Mouse (Mus musculus) gastrocnemius, postnatal 14 days (tissue): ENCODE data around the gene Fkbp11. TPM values are rescaled to one million over a fixed set of nuclear protein-coding genes. Genes with fewer than 3 reads are reported as not detected.
"Not testable (repeated sequence)": the region's sequence is repeated elsewhere in the genome, so short reads cannot be mapped to it uniquely, and the experiment has no call there.

Experiments
- DNase-seq: peaks from one replicate; pipeline ENCODE4 v3.0.0; 2021; ENCODE audit warnings: mixed read lengths
- intact Hi-C: fragments of 180-260 bp; cut with DNase I; formaldehyde crosslinking; loops from one replicate; pipeline ENCODE4 v1.15.1; 2025; ENCODE audit warnings: low total_unique reads
- long read RNA-seq, 2 experiments: library from polyadenylated mRNA; stranded (forward); transcript quantifications; one replicate each; pipeline ENCODE4 v2.0.0; 2021
- total RNA-seq, 2 experiments: library from RNA; stranded (reverse); gene quantifications; 2 replicates each; pipeline ENCODE4 v1.2.3; 2021

Fkbp11 gene
- 1 to 10 TPM; 3.9 to 4.4 TPM for total RNA-seq
- long read RNA-seq, experiment 1, partial matches to known transcripts: 0 of 2 reads
- long read RNA-seq, experiment 1, other reads (novel, unspliced or antisense): 0 of 2 reads
- long read RNA-seq, experiment 2, partial matches to known transcripts: 0 of 4 reads
- long read RNA-seq, experiment 2, other reads (novel, unspliced or antisense): 0 of 4 reads

DNA sequence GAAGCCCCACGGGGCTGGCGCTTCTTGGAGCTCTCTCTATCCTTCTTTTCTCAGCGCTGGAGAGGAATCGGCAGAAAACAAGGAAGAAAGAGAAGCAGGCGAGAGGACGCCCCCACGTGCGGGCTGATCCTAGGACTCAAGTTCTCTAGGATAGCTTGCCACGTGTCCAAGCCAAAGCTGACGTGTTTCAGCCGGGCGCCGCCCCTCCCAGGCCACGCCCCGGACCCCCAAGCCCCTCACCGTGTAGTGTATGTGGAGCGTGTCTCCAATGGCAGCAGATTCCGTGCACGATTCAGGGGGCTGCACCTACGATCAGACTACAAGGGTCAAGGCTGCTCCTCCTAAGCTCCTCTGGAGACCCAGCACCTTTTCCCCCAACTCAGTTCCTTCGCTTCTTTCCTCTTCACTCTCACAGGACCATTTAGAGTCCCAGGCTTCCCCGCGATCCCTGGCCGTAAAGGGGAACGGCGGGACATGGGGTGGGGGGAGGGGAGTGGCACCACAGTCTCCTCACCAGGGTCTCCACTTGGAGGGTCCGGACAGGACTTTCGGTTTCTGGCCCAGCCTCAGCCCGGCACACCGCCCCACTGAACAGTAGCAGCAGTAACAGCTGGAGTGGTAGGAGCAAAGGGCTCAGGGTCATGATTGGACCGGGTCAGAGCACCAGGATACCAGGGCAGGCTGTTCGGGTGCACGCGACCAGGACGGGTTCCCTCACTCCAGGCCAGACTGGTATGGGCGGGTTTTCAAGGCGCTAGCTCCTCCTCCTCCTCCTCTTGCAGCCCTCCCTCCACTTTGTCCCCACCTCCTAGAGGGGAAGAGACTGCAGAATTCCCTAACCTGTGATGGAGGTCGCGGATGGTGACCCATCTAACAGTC is at the start of gene Fkbp11:
TSS of gene Fkbp11 (minus strand) at position 756 of the 879 bp plus-strand sequence.
- intact Hi-C loops: no loop called here
- DNase-seq: peak; percentile 72

DNA sequence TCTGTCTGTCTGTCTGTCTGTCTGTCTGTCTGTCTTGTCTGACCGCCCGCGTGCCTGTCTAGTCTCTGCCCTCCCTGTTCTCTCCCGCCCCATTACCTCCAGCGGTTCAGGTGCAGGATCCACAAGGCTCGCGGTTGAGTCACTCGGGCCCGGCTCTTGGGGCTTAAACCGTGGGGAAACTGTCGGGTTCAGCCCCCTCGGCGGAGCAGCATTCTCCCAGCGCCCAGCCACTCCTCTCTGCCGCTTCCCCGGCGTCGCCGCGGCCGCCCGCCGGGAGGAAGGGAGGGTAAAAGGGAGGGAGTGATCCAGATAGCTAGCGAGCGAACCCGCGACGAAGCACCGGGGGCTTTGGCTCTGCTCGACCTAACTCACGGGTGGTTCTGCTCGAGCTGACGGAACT is 49.8 kb upstream of the Fkbp11 start, which contains the start of gene Wnt10b:
TSS of gene Wnt10b (minus strand) at position 389 of the 400 bp plus-strand sequence.
- DNase-seq: no peak
- intact Hi-C loops: no loop called here

DNA sequence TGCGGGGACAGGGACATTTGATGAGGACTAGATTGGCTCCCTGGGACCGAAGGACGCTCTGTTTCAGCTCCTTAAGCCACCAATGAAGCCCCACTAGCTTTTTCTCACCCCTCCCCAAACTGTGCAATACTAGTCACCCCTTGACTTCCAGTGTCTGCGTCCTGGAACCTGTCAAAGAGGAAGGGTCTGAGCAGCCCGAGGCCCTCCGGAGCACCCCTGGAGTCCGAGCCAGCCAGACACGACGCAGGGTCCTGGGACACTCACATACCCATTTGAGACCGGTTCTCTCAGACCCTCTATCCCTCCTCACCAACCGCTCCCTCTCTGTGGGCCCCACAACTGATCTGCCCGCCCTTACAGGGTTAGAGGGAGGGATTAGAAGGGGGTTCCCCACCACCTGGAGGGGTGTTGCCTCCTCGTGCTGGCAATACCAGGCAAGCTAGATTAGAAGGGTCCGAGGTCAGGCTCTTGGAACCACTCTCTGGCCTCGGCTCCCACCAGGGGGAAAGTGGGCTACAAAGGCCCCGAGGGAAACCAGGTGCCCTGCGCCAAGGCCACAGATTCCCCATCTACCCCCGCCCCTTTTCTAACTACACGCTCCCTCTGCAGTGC is 49.1 kb upstream of the Fkbp11 start:
- intact Hi-C loops: no loop called here
- DNase-seq: no peak

DNA sequence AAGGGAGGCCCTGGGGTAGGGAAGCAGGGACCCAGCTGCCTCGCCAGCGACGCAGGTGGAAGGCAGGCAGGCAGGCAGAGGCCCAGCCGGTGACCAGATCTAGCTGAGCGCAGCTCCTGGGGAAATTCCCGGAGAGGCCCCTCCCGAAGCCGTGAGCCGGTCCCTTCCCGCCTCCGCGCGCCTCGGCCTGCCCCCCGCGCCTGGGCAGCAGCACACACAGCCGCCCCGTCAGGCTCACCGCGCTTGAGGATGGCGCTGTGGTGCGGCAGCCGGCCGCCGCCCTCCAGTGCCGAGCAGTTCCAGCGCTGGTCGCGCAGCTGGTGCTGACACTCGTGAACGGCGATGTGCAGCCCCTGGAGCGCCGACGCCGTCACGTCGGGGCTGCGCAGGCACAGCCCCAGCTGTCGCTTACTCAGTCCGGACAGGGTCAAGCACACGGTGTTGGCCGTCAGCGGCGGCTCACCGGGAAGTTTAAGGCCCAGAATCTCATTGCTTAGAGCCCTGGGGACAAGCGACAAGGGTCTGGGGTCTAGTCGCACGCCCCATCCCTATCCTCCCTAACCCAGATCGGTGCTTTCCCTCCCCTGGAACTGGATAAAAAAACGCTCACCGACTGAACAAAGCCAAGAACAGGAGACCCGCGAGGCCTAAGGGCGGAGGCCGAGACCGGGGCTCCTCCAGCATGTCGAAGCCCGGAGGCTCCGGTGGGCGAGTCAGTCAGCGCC is 48.4 kb upstream of the Fkbp11 start:
- intact Hi-C loops: no loop called here
- peak; percentile 24 for DNase-seq

DNA sequence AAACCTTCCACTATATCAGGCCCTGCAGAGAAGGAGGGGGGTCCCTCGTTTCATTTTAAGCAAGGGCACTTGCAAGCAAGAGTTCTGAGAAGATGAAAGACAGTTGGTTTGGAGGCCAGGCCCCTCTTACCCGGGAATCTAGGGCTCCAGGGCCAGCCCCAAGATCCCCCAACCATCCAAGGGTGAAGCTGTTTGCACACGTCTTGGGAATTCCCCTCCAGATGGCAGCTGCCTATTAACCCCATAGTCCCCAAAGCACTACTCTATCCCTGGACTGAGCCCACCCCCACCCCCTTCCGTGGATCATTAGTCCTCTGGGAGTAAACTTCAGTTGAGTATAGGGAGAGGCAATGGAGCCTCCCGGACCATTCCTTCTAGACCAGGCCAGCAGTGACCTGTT is 47.5 kb upstream of the Fkbp11 start:
- DNase-seq: no peak
- intact Hi-C loops: no loop called here

DNA sequence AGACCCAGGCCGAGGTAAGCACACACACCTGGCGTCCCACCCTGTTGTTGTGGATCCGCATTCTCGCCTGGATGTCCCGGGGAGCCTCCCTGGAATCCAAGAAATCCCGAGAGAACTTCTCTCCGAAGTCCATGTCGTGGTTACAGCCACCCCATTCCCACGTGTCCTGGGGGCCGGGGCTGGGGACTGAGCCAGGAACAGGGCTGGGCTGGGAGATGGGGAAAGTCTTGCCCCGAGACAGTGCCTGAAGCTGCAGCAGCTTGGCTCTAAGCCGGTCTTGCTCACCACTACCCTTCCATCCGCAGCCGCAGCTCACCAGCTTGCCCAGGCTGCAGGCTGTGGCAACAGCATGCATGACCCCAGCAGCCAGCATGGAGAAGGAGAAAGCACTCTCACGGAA is 46.1 kb upstream of the Fkbp11 start:
- no peak for DNase-seq
- intact Hi-C loops: no loop called here

DNA sequence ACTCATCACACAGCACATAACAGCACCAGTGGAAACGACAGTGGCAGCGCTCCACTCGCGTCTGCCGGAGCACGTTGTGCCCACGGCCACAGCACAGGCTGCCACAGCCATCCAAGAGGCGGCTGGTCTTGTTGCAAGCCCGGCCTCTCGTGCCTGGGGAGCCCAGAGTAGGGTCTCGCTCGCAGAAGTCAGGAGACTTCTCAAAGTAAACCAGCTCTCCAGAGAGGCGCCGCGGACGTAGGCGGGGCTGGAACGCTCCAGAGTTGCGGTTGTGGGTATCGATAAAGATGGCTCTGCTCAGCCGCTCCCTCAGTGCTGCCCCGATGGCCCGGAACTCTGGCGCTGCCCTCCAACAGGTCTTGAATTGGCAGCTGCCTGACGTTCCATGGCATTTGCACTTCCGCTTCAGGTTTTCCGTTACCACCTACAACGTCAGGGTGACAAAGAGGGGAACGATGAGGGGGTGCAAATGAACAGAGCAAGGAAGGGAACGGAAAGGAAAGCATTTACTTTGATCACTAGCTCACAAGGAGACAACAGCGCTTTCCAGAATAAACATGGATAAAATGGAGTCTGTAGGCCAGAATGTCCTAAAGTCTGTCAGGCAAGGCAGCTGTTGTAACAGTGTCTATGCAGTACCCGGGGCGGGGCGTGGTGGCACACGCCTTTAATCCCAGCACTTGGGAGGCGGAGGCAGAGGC is 44.7 kb upstream of the Fkbp11 start:
- DNase-seq: no peak
- intact Hi-C loops: no loop called here

DNA sequence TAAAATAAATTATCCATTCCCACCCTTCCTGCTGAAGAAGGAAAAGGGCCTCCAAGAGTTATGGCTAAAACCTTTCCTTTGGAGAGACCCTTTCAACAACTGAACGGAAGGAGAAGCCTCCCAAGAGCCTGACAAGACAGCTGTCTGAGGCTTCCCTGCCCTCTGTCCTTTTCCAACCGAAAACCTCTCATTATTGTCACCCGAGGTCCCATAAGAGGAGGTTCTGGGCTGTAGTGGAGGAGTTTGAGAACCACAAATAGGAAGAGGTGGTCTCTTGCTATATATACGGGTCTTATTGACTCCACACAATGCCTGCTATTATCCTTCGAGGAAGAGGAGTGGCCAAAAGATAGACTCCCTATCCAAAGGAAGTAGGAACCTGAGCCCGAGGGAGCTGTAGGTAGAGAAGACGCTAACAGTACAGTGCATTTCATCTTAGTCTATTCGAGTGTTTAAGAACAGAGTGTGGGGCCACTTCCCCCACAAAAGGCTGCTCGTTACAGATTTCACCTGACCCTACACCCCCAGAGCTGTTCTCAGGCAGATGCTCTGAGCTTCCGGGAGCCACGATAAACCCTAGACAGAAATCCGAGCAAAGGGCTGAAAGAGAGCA is 43.9 kb upstream of the Fkbp11 start:
- intact Hi-C loops: no loop called here
- no peak for DNase-seq

DNA sequence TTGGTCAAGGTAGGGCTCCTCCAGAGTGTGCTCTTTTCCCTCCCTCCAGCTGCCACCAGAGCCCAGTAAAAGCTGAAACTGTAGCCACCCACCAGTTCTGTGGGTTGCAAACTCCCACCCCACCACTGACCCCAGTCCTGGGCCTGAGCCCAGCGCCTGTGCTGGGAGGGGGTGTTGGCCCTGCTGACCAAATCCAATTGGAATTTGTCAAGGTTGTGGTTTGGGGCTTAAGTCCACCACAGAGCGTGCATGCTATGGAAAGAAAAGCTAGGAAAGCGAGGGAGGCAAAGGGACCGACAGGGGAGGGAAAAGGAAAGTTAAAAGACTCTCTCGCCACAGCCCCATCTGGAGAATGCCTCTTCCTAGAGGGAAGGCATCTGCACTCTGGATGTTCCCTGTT is 40.3 kb upstream of the Fkbp11 start:
- intact Hi-C loops: no loop called here
- DNase-seq: no peak

DNA sequence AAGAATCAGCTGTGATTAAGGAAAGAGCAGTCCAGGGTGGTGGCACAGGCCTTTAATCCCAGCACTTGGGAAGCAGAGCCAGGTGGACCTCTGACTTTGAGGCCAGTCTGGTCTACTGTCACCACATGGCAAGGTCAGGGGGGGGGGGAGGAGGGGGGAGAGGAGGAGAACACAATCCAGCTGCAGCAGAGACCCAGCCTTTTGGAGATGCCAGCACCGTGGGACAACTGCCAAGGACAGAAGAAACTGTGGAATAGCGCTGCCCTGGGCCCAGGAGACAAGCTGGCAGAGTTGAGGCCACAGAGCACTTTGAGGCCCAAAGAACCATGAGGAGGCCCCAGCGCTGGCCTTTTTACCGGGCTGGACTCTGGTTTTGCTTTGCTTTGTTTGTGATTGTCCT is 37.9 kb upstream of the Fkbp11 start:
- intact Hi-C loops: no loop called here
- DNase-seq: no peak

DNA sequence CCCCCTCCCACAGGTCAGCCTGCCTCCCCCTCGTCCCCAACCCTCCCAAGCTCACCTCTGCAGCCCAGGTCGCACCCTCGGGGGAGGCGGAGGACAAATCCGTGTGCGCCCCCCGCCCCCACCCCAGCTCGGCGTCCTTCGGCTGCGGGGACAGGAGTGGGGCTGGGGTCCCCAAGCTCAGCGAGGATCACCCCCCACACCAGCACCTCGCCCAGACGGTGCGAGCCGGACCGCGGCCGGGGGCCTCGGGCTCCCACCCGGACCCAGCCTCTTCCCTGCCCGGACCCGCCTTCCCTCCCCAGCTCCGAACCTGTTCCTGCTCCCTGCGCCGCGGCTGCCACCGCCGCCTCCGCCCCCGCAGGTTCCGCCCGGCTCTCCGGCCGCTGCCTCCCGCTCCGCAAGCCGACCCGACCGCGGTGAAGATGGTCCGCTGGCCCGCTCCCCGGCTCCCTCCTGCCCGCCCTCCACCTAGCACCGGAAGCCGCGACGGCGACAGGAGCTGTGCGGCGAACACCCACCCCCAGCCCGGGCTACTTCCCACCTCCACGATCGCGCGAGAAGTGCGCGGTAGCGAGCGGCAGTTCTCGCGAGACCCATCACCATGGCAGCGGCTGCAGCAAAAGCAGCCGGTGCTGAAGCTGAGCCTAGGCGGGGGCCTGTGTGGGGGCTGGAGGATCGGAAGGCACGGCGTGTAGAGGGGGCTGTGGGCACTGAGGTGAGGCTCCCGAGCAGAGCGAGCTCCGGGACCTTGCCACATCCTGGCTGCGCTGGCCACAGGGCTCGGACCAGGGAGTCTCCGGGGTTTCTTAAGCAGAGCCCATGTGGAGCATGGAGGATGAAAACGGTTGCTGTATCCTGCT is 34.9 kb upstream of the Fkbp11 start, which contains the start of gene Arf3:
TSS of gene Arf3 (minus strand) at position 545 of the 860 bp plus-strand sequence.
- DNase-seq: peak; percentile 96
- intact Hi-C loops: no loop called here

DNA sequence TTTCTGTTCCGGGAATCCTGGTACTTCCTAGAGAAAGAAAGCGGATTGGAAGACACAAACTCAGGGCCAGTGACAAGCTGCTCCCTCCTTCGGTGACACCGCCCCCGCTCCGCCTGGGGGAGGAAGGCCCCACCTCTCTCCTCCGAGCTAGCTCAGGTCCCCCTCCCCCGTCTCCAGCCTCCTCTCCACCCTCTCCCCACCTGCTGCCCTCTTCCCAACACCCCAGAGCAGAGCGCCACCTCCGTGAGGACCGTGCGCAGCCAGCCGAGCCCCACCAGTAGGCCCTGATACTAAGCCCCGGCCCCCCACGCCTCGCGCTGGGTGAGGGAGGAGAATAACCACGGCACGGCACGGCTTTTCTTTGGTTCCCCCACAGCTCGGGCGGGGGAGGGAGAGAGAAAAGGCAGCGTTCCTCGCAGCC is 34.2 kb upstream of the Fkbp11 start:
- intact Hi-C loops: no loop called here
- DNase-seq: peak; percentile 77

DNA sequence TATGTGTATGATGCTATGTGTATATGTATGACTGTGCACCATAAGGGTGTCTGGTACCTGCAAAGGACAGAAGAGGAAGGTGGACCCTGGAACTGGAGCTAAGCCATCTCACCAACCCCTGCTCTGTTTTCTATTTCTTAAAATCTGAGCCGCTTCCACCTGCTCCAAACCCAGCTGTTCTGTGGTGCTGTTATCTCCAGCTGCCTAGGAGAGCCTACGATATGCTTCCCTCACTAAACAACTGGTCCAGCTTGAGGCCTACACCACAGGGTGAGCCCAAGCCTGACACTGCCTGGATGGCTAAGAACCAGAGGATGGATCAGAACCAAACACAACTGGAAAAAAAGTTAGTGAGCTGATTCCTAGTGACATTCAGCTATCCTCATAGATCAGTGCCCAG is 26.1 kb upstream of the Fkbp11 start:
- no peak for DNase-seq
- intact Hi-C loops: no loop called here

DNA sequence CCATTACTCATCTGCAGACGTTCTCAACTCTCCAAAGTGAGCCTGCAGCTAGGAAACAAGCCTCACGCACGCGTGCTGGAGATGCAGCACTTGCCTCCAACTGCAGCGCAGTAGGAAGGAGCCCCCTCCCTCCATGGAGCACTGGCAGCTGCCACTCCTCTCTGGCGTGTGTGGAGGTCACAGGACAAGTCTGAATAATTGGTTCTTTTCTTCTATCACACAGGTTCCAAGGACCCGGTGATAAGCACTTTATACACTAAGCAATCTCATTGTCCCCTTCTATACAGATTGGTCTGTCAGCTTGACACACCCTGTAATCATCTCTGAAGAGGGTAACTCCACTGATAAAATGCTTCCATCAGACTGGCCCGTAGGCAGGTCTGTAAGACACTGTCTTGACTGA is 25.0 kb upstream of the Fkbp11 start:
- intact Hi-C loops: no loop called here
- no peak for DNase-seq

DNA sequence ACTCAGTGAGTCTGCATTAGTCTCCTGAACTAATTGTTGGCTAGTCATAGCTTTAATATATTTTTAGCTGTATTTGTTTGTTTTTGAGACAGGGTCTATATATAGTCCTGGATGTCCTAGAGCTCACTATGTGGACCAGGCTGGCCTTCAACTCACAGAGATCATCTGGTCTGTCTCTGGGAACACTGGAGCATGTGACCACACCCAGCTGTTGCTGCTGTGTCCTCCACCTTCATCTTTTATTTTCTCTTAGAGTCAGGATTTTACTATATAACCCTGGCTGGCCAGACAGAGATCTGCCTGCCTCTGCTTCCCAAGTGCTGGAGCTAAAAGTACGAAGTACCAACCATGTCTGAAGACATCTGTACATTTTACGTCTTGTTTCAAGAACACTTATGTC is 21.1 kb upstream of the Fkbp11 start:
- no peak for DNase-seq
- intact Hi-C loops: no loop called here

DNA sequence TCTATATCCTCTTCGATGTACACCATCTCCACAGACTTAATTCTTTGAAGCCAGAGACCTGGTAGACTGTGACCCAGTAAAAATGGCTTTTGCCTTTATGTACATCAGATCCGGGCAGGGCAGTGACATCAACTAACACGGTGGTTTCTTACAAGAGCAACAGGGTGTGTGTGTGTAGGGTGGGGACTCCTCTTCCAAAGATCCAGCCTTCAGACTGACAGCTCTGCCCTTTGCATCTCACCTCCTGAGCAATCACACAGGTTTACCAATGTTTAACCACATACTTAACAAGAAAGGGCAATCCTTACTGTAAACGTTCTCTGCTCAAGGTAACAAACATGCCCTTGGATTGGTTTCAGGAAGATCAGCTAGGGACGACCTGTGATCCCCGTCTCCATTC is 19.3 kb upstream of the Fkbp11 start:
- intact Hi-C loops: no loop called here
- DNase-seq: no peak

DNA sequence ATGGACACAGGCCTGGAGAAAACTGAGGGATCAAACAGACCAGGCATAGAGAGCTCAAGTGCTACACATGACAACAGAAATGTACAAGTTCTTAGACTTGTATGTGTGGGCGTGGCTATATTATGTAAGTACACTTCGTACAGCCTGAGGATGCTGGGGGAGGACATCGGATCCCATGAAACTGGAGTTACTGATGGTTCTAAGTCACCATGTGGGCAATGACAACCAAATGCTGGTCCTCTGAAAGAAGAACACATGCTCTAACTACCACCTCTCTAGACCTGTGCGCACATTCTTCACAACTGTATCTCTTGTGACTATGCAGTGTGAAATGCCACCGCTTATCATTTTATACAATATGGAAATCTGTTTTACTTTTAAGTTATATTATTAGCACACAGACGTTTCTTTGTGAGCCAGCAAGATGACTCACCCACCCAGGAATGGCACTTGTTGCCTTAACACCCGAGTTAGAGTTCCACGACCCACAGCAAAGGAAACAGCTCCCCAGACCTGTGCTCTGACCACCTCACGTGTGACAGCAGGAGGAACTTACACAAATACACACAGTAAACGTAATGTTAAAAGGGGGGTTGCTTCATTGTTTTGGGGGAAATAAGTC is 18.5 kb upstream of the Fkbp11 start:
- no peak for DNase-seq

DNA sequence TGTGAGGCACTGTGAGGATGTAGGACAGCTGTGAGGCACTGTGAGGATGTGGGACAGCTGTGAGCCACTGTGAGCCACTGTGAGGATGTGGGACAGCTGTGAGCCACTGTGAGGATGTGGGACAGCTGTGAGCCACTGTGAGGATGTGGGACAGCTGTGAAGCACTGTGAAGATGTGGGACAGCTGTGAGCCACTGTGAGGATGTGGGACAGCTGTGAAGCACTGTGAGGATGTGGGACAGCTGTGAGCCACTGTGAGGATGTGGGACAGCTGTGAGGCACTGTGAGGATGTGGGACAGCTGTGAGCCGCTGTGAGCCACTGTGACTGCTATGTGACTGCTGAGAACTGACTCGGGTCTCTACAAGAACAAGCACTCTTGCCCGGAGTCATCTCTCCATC is 15.9 kb upstream of the Fkbp11 start:
- DNase-seq, intact Hi-C loops: not testable (repeated sequence)

More for the DNA sequence above, 18.5 kb upstream of the Fkbp11 start:
- intact Hi-C loops: no loop called here
